Mouse (Mus musculus) lung, postnatal 0 days (tissue): Measurements from ENCODE around the gene Cpb2. TPM values are rescaled to one million over a fixed set of nuclear protein-coding genes. Genes with fewer than 3 reads are reported as not detected.
A peak's percentile ranks its signal among the peaks of the same experiment; 100 is the strongest.

Source experiments
- ATAC-seq: fragments of 200-750 bp; cut with Nextera tagmentation; 2 replicates; pipeline ENCODE4 v1.8.0; 2017; ENCODE audit warnings: moderate library complexity
- DNase-seq: peaks from one replicate; pipeline ENCODE4 v3.0.0-alpha.2; 2016; ENCODE audit warnings: low spot score
- H3K27ac ChIP-seq: fragments of 300-500 bp; sonication (generic); 2 replicates; pipeline ENCODE4 v1.5.1; 2014; ENCODE audit warnings: antibody characterized with exemption, mild to moderate bottlenecking, low read length, mixed read lengths
- H3K27me3 ChIP-seq: fragments of 300-500 bp; sonication (generic); replicated peaks from 2 replicates; pipeline ENCODE4 v1.6.1; 2014; ENCODE audit warnings: low read length, mixed read lengths; ENCODE audit not compliant: insufficient read depth
- H3K36me3 ChIP-seq: fragments of 300-500 bp; sonication (generic); 2 replicates; pipeline ENCODE4 v1.6.1; 2014; ENCODE audit warnings: low read length, mixed read lengths; ENCODE audit not compliant: insufficient read depth
- H3K4me1 ChIP-seq: fragments of 300-500 bp; sonication (generic); 2 replicates; pipeline ENCODE4 v1.6.1; 2014; ENCODE audit warnings: antibody characterized with exemption, low read depth, low read length, mixed read lengths; ENCODE audit not compliant: insufficient read depth
- H3K4me2 ChIP-seq: fragments of 300-500 bp; sonication (generic); replicated peaks from 2 replicates; pipeline ENCODE4 v1.6.1; 2014; ENCODE audit warnings: low read depth, mild to moderate bottlenecking, low read length, moderate library complexity, mixed read lengths
- H3K4me3 ChIP-seq: fragments of 300-500 bp; sonication (generic); 2 replicates; pipeline ENCODE4 v1.5.1; 2014; ENCODE audit warnings: low read depth, low read length
- H3K9ac ChIP-seq: fragments of 300-500 bp; sonication (generic); replicated peaks from 2 replicates; pipeline ENCODE4 v1.6.1; 2014; ENCODE audit warnings: low read depth, mild to moderate bottlenecking
- H3K9me3 ChIP-seq: fragments of 300-500 bp; sonication (generic); 2 replicates; pipeline ENCODE4 v1.6.1; 2016; ENCODE audit warnings: low read length, mixed read lengths
- CTCF ChIP-seq: IDR thresholded peaks from 2 replicates; pipeline ENCODE4 v1.5.1; 2016; ENCODE audit warnings: antibody characterized with exemption, mild to moderate bottlenecking
- EP300 ChIP-seq: IDR thresholded peaks from 2 replicates; pipeline ENCODE4 v1.6.1; 2016; ENCODE audit warnings: antibody characterized with exemption, mild to moderate bottlenecking, control low read depth
- WGBS: fragments of 180-500 bp; shearing (Covaris S2); extraction: QIAGEN DNeasy Blood & Tissue Kit; methylation state at CpG from one replicate; pipeline ENCODE4 v1.1.7; 2014; 5-methylcytosine and 5-hydroxymethylcytosine counted together
- polyA plus RNA-seq: library from polyadenylated mRNA; unstranded; fragments of >200 nt; fragmentation: Nextera tagmentation; extraction: Ambion mirVana; gene quantifications from 2 replicates; pipeline ENCODE4 v1.2.1, GENCODE M21; 2015

Gene Cpb2
- polyA plus RNA-seq, 1 experiment from 2014 or later = not detected

- Histone ChIP-seq H3K36me3 (no peaks in the 10 kb centered on the region), H3K9ac (no peak overlapping the region), H3K9me3 (no peaks in the 10 kb centered on the region), H3K27me3 (no peaks in the 10 kb centered on the region), H3K27ac (no peak overlapping the region), H3K4me3 (no peak overlapping the region), H3K4me1 (no peaks in the 10 kb centered on the region), H3K4me2 (no peak overlapping the region)
- TF ChIP-seq CTCF = no peak
- TF ChIP-seq EP300 = no peak
- 88% methylated on average over 4 of the region's 4 CpGs for WGBS
- DNase-seq (no peak), ATAC-seq (no peak)
Measured at GRCm38 (mm10) chr14:75236636-75237003, 5.5 kb upstream of the Cpb2 start.

GRCm38 (mm10) chr14:75237096-75237495, 5.0 kb upstream of the Cpb2 start:
- 85% methylated on average over 8 of the region's 8 CpGs for WGBS
- ATAC-seq (no peak), DNase-seq (no peak)
- Histone ChIP-seq H3K27me3 (no peaks in the 10 kb centered on the region), H3K27ac (no peak overlapping the region), H3K4me3 (no peak overlapping the region), H3K36me3 (no peaks in the 10 kb centered on the region), H3K4me1 (no peaks in the 10 kb centered on the region), H3K4me2 (no peak overlapping the region), H3K9ac (no peak overlapping the region), H3K9me3 (no peaks in the 10 kb centered on the region)
- TF ChIP-seq EP300 (no peak), CTCF (no peak)

DNA sequence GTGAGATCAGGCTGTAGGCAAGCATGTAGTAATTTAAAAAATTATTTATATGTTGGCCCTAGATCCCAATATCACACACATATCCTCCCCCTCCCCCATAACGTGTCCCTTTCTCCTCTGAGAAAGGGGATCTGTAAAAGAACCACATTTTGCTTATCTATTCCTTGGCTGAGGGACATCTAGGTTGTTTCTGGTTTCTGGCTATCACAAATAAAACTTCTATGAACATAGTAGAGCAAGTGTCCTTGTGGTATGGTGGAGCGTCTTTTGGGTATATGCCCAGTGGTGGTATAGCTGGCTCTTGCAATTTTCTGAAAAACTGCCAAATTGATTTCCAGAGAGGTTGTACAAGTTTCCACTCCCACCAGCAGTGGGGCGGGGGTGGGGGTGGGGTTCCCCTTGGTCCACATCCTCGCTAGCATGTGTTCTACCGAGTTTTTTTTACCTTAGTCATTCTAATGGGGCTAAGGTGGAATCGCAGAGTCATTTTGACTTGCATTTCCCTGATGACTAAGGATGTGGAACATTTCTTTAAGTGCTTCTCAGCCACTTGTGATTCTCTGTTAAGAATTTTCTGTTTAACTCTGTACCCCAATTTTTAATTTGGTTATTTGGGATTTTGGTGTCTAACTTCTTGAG, 3.9 kb upstream of the Cpb2 start:
- Histone ChIP-seq H3K4me2 (no peak overlapping the region), H3K27me3 (no peaks in the 10 kb centered on the region), H3K36me3 (no peaks in the 10 kb centered on the region), H3K9ac (no peak overlapping the region), H3K9me3 (no peaks in the 10 kb centered on the region), H3K27ac (no peak overlapping the region), H3K4me1 (no peaks in the 10 kb centered on the region), H3K4me3 (no peak overlapping the region)
- no peak for DNase-seq
- TF ChIP-seq EP300 (no peak), CTCF (no peak)
- WGBS = 61% methylated on average over 6 of the region's 6 CpGs
- ATAC-seq = no peak

DNA sequence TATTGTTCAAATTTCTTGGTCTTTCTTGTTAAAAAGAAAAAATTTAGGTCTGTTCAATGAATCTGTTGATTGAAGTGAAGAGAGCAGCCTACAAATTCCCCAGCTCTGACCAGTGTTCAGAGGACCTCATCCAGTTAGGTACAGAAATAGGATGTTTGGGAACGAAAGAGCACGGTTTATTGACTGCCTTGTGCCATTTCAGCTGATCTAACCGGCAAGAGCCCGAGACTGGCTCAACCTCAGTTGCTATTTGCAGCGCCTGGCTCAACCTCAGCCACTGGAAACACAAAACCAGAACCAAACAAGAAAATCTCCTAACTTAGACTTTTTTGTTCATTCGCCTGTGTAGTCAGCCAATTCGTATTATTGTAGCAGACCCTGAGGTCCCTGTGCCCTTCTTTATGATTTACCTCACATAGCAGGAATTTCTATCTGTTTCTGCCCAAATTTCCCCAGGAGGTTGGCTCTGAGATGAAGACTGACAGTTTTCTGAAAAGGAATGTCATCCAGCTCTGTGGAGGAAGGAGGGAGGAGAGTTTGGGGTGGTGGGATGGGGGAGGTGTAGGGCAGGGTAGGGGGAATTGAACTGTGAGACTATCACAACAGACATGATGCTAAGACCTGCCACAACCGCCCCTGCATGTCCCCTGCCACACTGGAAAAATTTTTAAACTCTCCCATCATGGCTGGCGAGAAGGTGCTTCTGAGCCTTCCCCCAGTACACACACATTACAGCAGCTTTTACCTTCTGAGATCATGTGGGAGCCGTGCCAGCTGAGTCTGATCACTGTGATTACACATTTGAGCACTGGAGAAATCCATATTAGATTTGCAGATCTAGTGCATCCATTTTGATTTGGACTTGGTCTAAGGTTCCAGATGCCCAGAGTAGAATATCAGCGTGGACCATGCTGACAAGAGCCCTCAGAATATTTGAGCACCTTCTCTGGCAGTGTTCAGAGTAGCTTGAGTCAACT, 4.2 kb downstream of the Cpb2 start:
- Histone ChIP-seq H3K4me1 (no peaks in the 10 kb centered on the region), H3K36me3 (no peaks in the 10 kb centered on the region), H3K27me3 (no peaks in the 10 kb centered on the region), H3K9ac (no peak overlapping the region), H3K4me3 (no peak overlapping the region), H3K27ac (no peak overlapping the region), H3K4me2 (no peak overlapping the region), H3K9me3 (no peaks in the 10 kb centered on the region)
- WGBS = 69% methylated on average over 11 of the region's 11 CpGs
- DNase-seq (no peak), ATAC-seq (no peak)
- TF ChIP-seq EP300 = no peak
- TF ChIP-seq CTCF = no peak

DNA sequence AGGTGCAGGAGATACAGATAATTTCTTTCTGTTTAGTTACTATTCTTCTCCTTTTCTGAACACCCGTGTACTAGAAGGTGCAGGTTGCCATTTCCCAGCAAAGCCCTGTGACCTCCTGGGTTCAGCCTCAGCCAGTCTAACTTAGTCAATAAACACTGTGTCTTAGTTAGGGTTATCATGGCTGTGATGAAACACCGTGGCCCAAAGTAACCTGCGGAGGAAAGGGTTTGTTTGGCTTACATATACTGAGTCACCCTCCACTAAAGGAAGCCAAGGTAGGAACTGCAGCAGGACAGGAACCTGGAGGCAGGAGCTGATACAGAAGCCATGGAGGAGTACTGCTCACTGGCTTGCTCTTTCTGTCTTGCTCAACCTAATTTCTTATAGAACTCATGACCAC, 8.3 kb downstream of the Cpb2 start:
- ATAC-seq (no peak), DNase-seq (no peak)
- H3K9ac ChIP-seq = no peak overlapping the region
- 54% methylated on average over 3 of the region's 3 CpGs for WGBS
- no peak overlapping the region for H3K27ac ChIP-seq
- no peaks in the 10 kb centered on the region for H3K36me3 ChIP-seq
- H3K4me3 ChIP-seq = no peak overlapping the region
- no peaks in the 10 kb centered on the region for H3K9me3 ChIP-seq
- no peaks in the 10 kb centered on the region for H3K4me1 ChIP-seq
- H3K27me3 ChIP-seq = no peaks in the 10 kb centered on the region
- no peak overlapping the region for H3K4me2 ChIP-seq
- no peak for TF ChIP-seq CTCF
- TF ChIP-seq EP300 = no peak

DNA sequence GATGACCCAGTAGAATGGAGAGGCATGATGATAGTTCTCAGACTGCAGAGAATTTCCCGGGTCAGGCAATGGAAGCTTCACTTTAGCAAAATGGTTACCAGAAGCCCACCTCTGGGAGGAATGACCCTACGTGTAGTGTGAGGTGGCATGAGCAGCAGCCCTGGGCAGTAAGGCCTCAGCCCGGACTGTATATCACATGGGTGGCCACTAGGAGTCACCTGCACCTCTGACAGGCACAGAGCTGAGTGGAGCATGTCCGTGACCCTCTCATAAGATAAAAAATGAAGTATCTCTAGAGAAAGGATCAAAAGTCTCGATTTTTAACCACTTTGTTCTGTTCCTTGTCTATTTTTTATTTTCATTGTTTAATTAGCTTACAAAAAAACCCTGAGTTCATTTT, 14.4 kb downstream of the Cpb2 start:
- 36% methylated on average over 5 of the region's 5 CpGs for WGBS
- ATAC-seq = no peak
- DNase-seq = peak; percentile 17
- Histone ChIP-seq H3K4me2 (no peak overlapping the region), H3K27ac (no peak overlapping the region), H3K9me3 (no peaks in the 10 kb centered on the region), H3K4me3 (no peak overlapping the region), H3K9ac (no peak overlapping the region), H3K4me1 (no peaks in the 10 kb centered on the region), H3K36me3 (no peaks in the 10 kb centered on the region), H3K27me3 (no peaks in the 10 kb centered on the region)
- TF ChIP-seq EP300 = no peak
- TF ChIP-seq CTCF = peak; percentile 65
